8 mouse cellular contexts compared by ENCODE assay signal in genomic region chr3:154570786-154571185, GRCm38 (mm10). TPM values are rescaled to one million over a fixed set of nuclear protein-coding genes. Genes with fewer than 3 reads are reported as not detected.
DNase-seq lines count a peak whose midpoint lies in the region; ATAC-seq and TF ChIP-seq lines count a peak whose summit lies in the region.

No protein-coding gene starts in this region.

- no peak for TF ChIP-seq POLR2A in myocyte (IDR thresholded peaks at IDR 0.05; ENCODE audit: insufficient read length, low read depth)

- DNase-seq in layer of hippocampus, adult 2 months (ENCODE audit: low spot score in 2 of 2), result no peak
- DNase-seq in layer of hippocampus, adult 8-10 months (ENCODE audit: low spot score in 2 of 2), result no peak
- peak; percentile 38 for DNase-seq in hindbrain, embryonic 11.5 days (ENCODE audit: low spot score)
- DNase-seq in cerebellum, adult 18-20 months, result no peak
- no peak for DNase-seq in urinary bladder, postnatal 36 days (ENCODE audit: low spot score in 2 of 2)
- DNase-seq in layer of hippocampus, postnatal 10 days (ENCODE audit: low spot score in 2 of 2), result no peak

- H3K27me3 ChIP-seq in embryonic facial prominence, embryonic 15.5 days, result peaks cover 17% of the 10 kb centered on the region
- H3K27me3 ChIP-seq in hindbrain, embryonic 11.5 days (ENCODE audit: control insufficient read depth, insufficient read depth, low read length), result peaks cover 2% of the 10 kb centered on the region; the same call in 1 of the 2 replicates
- no peaks in the 10 kb centered on the region for H3K27me3 ChIP-seq in myocyte (ENCODE audit: control insufficient read depth, insufficient read depth, insufficient read length)

- H3K27ac ChIP-seq in layer of hippocampus, adult 2 months, result no peak overlapping the region
- H3K27ac ChIP-seq in embryonic facial prominence, embryonic 15.5 days (replicated peaks), result peak overlapping the region; percentile 71
- H3K27ac ChIP-seq in hindbrain, embryonic 11.5 days (ENCODE audit: low read depth, low read length), result no peak overlapping the region

- TF ChIP-seq CTCF in layer of hippocampus, adult 2 months (conservative IDR thresholded peaks at IDR 0.05), result no peak

- H3K36me3 ChIP-seq in embryonic facial prominence, embryonic 15.5 days, result no peaks in the 10 kb centered on the region
- H3K36me3 ChIP-seq in hindbrain, embryonic 11.5 days (ENCODE audit: control insufficient read depth, insufficient read depth, low read length), result no peaks in the 10 kb centered on the region
- H3K36me3 ChIP-seq in myocyte (ENCODE audit: control insufficient read depth, insufficient read depth), result no peaks in the 10 kb centered on the region

- H3ac ChIP-seq in myocyte (ENCODE audit: control insufficient read depth, insufficient read length), result no peak overlapping the region

- H3K9me3 ChIP-seq in embryonic facial prominence, embryonic 15.5 days (replicated peaks), result no peaks in the 10 kb centered on the region
- no peaks in the 10 kb centered on the region for H3K9me3 ChIP-seq in hindbrain, embryonic 11.5 days (ENCODE audit: control insufficient read depth, low read length)

- peak overlapping the region; percentile 30 for H3K4me2 ChIP-seq in embryonic facial prominence, embryonic 15.5 days (replicated peaks)
- H3K4me2 ChIP-seq in hindbrain, embryonic 11.5 days (replicated peaks; ENCODE audit: low read depth, low read length), result peak overlapping the region; percentile 28
- H3K4me2 ChIP-seq in myocyte (ENCODE audit: low read depth), result peak overlapping the region; percentile 20

- H3K79me2 ChIP-seq in myocyte (ENCODE audit: control insufficient read depth, insufficient read depth), result no peaks in the 10 kb centered on the region

- peak overlapping the region; percentile 13; the same call in 1 of the 2 replicates for H3K4me3 ChIP-seq in layer of hippocampus, adult 2 months
- H3K4me3 ChIP-seq in embryonic facial prominence, embryonic 15.5 days (replicated peaks), result peak overlapping the region; percentile 18; the same call in 1 of the 2 replicates
- peak overlapping the region; percentile 12; the same call in 1 of the 2 replicates for H3K4me3 ChIP-seq in hindbrain, embryonic 11.5 days (ENCODE audit: low read depth, low read length)
- H3K4me3 ChIP-seq in myocyte, result no peak overlapping the region

- 4% methylated on average over 12 of the region's 12 CpGs for WGBS in embryonic facial prominence, embryonic 15.5 days
- WGBS in hindbrain, embryonic 11.5 days, result 9% methylated on average over 12 of the region's 12 CpGs

- H3K9ac ChIP-seq in embryonic facial prominence, embryonic 15.5 days, result no peak overlapping the region
- H3K9ac ChIP-seq in hindbrain, embryonic 11.5 days (ENCODE audit: low read depth, low read length), result peak overlapping the region; percentile 1; the same call in 1 of the 2 replicates

- ATAC-seq in embryonic facial prominence, embryonic 15.5 days (ENCODE audit: insufficient number of reproducible peaks, low FRiP score, low TSS enrichment, low read depth), result no peak; the same call in 1 of the 2 replicates
- ATAC-seq in hindbrain, embryonic 11.5 days (ENCODE audit: low FRiP score), result no peak

- peaks cover 9% of the 10 kb centered on the region for H3K4me1 ChIP-seq in embryonic facial prominence, embryonic 15.5 days
- no peaks in the 10 kb centered on the region for H3K4me1 ChIP-seq in hindbrain, embryonic 11.5 days (replicated peaks; ENCODE audit: control insufficient read depth, insufficient read depth, low read length)

TF ChIP-seq in myocyte, 11 proteins besides CTCF, POLR2A, EP300 and RAD21:
- TF ChIP-seq USF1 (IDR thresholded peaks at IDR 0.05; ENCODE audit: low read depth) (no peak), TCF12 (IDR thresholded peaks at IDR 0.05; ENCODE audit: insufficient read depth, poor library complexity, severe bottlenecking) (no peak), POLR2AphosphoS2 (IDR thresholded peaks at IDR 0.05; ENCODE audit: insufficient read length, low read depth) (no peak), REST (IDR thresholded peaks at IDR 0.05; ENCODE audit: insufficient read depth, insufficient read length) (no peak), SRF (IDR thresholded peaks at IDR 0.05; ENCODE audit: control insufficient read depth, insufficient read length, low read depth) (no peak), MAX (IDR thresholded peaks at IDR 0.05; ENCODE audit: low read depth) (no peak)

RNA-seq across cellular contexts. Expression of gene Cryz, which starts 25.7 kb away (rescaled TPM):
- 10 to 100 TPM; 20.5 to 23.2 TPM for total RNA-seq in layer of hippocampus, adult 2 months (2021)
- 10 to 100 TPM; 23.6 to 32.6 (median 25.8) TPM for total RNA-seq in layer of hippocampus, adult 8-10 months (2022)
- 14.3 and 15.0 TPM in 2 replicates for polyA plus RNA-seq in embryonic facial prominence, embryonic 15.5 days (2015; fragmentation: Nextera tagmentation; extraction: Ambion mirVana)
- 18.6 and 18.9 TPM in 2 replicates for polyA plus RNA-seq in hindbrain, embryonic 11.5 days (2014; fragmentation: Nextera tagmentation; extraction: Ambion mirVana)
- polyA plus RNA-seq in myocyte (2012; fragmentation: generic; extraction: Trizol), result 20.0 TPM
- total RNA-seq in layer of hippocampus, postnatal 10 days (2021), result 10 to 100 TPM; 18.1 to 20.2 TPM

RNA-seq across cellular contexts. Expression of gene Tyw3, which starts 26.1 kb away (rescaled TPM):
- 10 to 100 TPM; 11.1 to 12.4 TPM for total RNA-seq in layer of hippocampus, adult 2 months (2021)
- total RNA-seq in layer of hippocampus, adult 8-10 months (2022), result 10 to 100 TPM in 3 of 4 experiments, 1 to 10 TPM in 1; 9.0 to 12.2 (median 11.2) TPM
- polyA plus RNA-seq in embryonic facial prominence, embryonic 15.5 days (2015; fragmentation: Nextera tagmentation; extraction: Ambion mirVana), result 11.9 and 12.9 TPM in 2 replicates
- 17.1 and 21.6 TPM in 2 replicates for polyA plus RNA-seq in hindbrain, embryonic 11.5 days (2014; fragmentation: Nextera tagmentation; extraction: Ambion mirVana)
- 2.9 TPM for polyA plus RNA-seq in myocyte (2012; fragmentation: generic; extraction: Trizol)
- total RNA-seq in layer of hippocampus, postnatal 10 days (2021), result 10 to 100 TPM; 10.1 to 10.7 TPM
